Mouse (Mus musculus) erythroblast, embryonic 14.5 days (primary cell): ENCODE measurements around the gene Acta1. TPM values are rescaled to one million over a fixed set of nuclear protein-coding genes. Genes with fewer than 3 reads are reported as not detected.

Experiments
- H3K27me3 ChIP-seq: 2 replicates; pipeline ENCODE4 v1.6.1; 2012; ENCODE audit warnings: inconsistent platforms; ENCODE audit not compliant: control insufficient read depth
- H3K36me3 ChIP-seq: 2 replicates; pipeline ENCODE4 v1.6.1; 2012; ENCODE audit warnings: mild to moderate bottlenecking, inconsistent platforms; ENCODE audit not compliant: control insufficient read depth
- H3K4me1 ChIP-seq: 2 replicates; pipeline ENCODE4 v1.6.1; 2012; ENCODE audit warnings: inconsistent platforms; ENCODE audit not compliant: control insufficient read depth
- H3K4me3 ChIP-seq: replicated peaks from 2 replicates; pipeline ENCODE3; 2012; ENCODE audit warnings: moderate library complexity, mild to moderate bottlenecking, inconsistent platforms
- H3K9me3 ChIP-seq: 2 replicates; pipeline ENCODE4 v1.6.1; 2012; ENCODE audit warnings: low read length, inconsistent platforms, mixed read lengths; ENCODE audit not compliant: control insufficient read depth
- GATA1 ChIP-seq: IDR thresholded peaks from 2 replicates; pipeline ENCODE4 v1.6.1; 2012; ENCODE audit warnings: low read length, inconsistent platforms, mixed read lengths
- TAL1 ChIP-seq: IDR thresholded peaks from 3 replicates; pipeline ENCODE4 v1.6.1; 2012; ENCODE audit warnings: low read length, inconsistent platforms, mixed read lengths
- polyA plus RNA-seq: library from polyadenylated mRNA; stranded (reverse); fragments of >175 nt; gene quantifications from 2 replicates; pipeline ENCODE4 v1.2.3, GENCODE M21; 2012

The Acta1 gene
- polyA plus RNA-seq, 1 experiment, result 0.44 TPM

- TF ChIP-seq GATA1, result no peak
- no peak for TF ChIP-seq TAL1
- H3K4me3 ChIP-seq, result no peak overlapping the region
- H3K4me1 ChIP-seq, result peaks cover 3% of the 10 kb centered on the region
- peaks cover 47% of the 10 kb centered on the region for H3K36me3 ChIP-seq
- H3K9me3 ChIP-seq, result peaks cover 10% of the 10 kb centered on the region; the same call in 1 of the 2 replicates
- H3K27me3 ChIP-seq, result peaks cover 47% of the 10 kb centered on the region
These were observed 2.2 kb upstream of the Acta1 start for GRCm38 (mm10) chr8:123896774-123897173.

- Histone ChIP-seq H3K27me3 (peaks cover 51% of the 10 kb centered on the region), H3K4me3 (no peak overlapping the region), H3K36me3 (peaks cover 43% of the 10 kb centered on the region), H3K4me1 (peaks cover 4% of the 10 kb centered on the region), H3K9me3 (peaks cover 11% of the 10 kb centered on the region; the same call in 1 of the 2 replicates)
- TF ChIP-seq TAL1 (no peak), GATA1 (no peak)
These were observed 1.8 kb upstream of the Acta1 start for GRCm38 (mm10) chr8:123896366-123896761.

GRCm38 (mm10) chr8:123895680-123896365 is 1.3 kb upstream of the Acta1 start:
- Histone ChIP-seq H3K9me3 (peaks cover 11% of the 10 kb centered on the region; the same call in 1 of the 2 replicates), H3K27me3 (peaks cover 57% of the 10 kb centered on the region), H3K36me3 (peaks cover 39% of the 10 kb centered on the region), H3K4me3 (no peak overlapping the region), H3K4me1 (peaks cover 4% of the 10 kb centered on the region)
- TF ChIP-seq TAL1 (no peak), GATA1 (no peak)

- Histone ChIP-seq H3K4me1 (peaks cover 4% of the 10 kb centered on the region), H3K4me3 (no peak overlapping the region), H3K9me3 (peaks cover 11% of the 10 kb centered on the region; the same call in 1 of the 2 replicates), H3K27me3 (peaks cover 63% of the 10 kb centered on the region), H3K36me3 (peaks cover 33% of the 10 kb centered on the region)
- no peak for TF ChIP-seq GATA1
- TF ChIP-seq TAL1, result no peak
These were observed 679 bp upstream of the Acta1 start for GRCm38 (mm10) chr8:123895230-123895629.

- no peak for TF ChIP-seq TAL1
- TF ChIP-seq GATA1, result no peak
- peaks cover 16% of the 10 kb centered on the region for H3K36me3 ChIP-seq
- peaks cover 11% of the 10 kb centered on the region; the same call in 1 of the 2 replicates for H3K9me3 ChIP-seq
- no peak overlapping the region for H3K4me3 ChIP-seq
- peaks cover 4% of the 10 kb centered on the region for H3K4me1 ChIP-seq
- H3K27me3 ChIP-seq, result peaks cover 76% of the 10 kb centered on the region
These were observed 1.1 kb downstream of the Acta1 start for GRCm38 (mm10) chr8:123893413-123893812.

- H3K9me3 ChIP-seq, result peaks cover 11% of the 10 kb centered on the region; the same call in 1 of the 2 replicates
- peaks cover 78% of the 10 kb centered on the region for H3K27me3 ChIP-seq
- H3K4me3 ChIP-seq, result no peak overlapping the region
- TF ChIP-seq GATA1 (no peak), TAL1 (no peak)
- peaks cover 4% of the 10 kb centered on the region for H3K4me1 ChIP-seq
- peaks cover 10% of the 10 kb centered on the region for H3K36me3 ChIP-seq
These were observed 1.9 kb downstream of the Acta1 start for GRCm38 (mm10) chr8:123892586-123893155.

- Histone ChIP-seq H3K36me3 (peaks cover 4% of the 10 kb centered on the region), H3K9me3 (peaks cover 11% of the 10 kb centered on the region; the same call in 1 of the 2 replicates), H3K4me1 (peaks cover 4% of the 10 kb centered on the region), H3K27me3 (peaks cover 82% of the 10 kb centered on the region), H3K4me3 (no peak overlapping the region)
- TF ChIP-seq TAL1 (no peak), GATA1 (no peak)
These were observed 2.5 kb downstream of the Acta1 start for GRCm38 (mm10) chr8:123891883-123892585.

- peaks cover 11% of the 10 kb centered on the region; the same call in 1 of the 2 replicates for H3K9me3 ChIP-seq
- H3K36me3 ChIP-seq, result no peaks in the 10 kb centered on the region
- peaks cover 4% of the 10 kb centered on the region for H3K4me1 ChIP-seq
- no peak for TF ChIP-seq TAL1
- TF ChIP-seq GATA1, result no peak
- peaks cover 87% of the 10 kb centered on the region for H3K27me3 ChIP-seq
- H3K4me3 ChIP-seq, result no peak overlapping the region
These were observed 3.3 kb downstream of the Acta1 start for GRCm38 (mm10) chr8:123891271-123891670.

GRCm38 (mm10) chr8:123889797-123890196 is 4.8 kb downstream of the Acta1 start:
- peaks cover 11% of the 10 kb centered on the region; the same call in 1 of the 2 replicates for H3K9me3 ChIP-seq
- TF ChIP-seq GATA1, result no peak
- H3K27me3 ChIP-seq, result peaks cover 86% of the 10 kb centered on the region
- H3K36me3 ChIP-seq, result no peaks in the 10 kb centered on the region
- H3K4me3 ChIP-seq, result no peak overlapping the region
- peaks cover 4% of the 10 kb centered on the region for H3K4me1 ChIP-seq
